Mouse (Mus musculus): ENCODE data around the gene Themis3. TPM values are rescaled to one million over a fixed set of nuclear protein-coding genes. Genes with fewer than 3 reads are reported as not detected.
A peak's percentile ranks its signal among the peaks of the same experiment; 100 is the strongest.
"Not testable (repeated sequence)": the region's sequence is repeated elsewhere in the genome, so short reads cannot be mapped to it uniquely, and the experiment has no call there.

Themis3 gene
- total RNA-seq, 2 experiments from 2014 or later = not detected

DNA sequence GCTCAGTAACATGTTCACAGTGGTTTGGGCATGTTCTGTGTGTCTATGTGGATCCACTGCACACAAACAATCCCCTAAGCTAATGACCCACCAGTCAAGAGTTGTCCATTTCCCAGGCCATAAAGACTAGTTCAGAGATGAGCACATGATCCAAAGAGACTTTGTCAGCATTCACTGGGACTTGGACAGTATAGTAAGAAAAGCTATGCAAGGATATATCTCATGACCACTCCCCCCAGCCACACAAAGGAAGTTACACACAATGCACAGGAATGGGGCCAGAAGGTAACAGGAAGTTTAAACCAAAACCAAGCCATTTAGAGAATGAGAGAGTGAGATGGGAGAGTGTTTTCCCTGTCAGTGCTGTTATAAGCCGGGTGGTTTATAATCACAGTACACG is 33.0 kb downstream of the Themis3 start:
- no peak for ATAC-seq (ENCODE audit: poor library complexity, severe bottlenecking)

DNA sequence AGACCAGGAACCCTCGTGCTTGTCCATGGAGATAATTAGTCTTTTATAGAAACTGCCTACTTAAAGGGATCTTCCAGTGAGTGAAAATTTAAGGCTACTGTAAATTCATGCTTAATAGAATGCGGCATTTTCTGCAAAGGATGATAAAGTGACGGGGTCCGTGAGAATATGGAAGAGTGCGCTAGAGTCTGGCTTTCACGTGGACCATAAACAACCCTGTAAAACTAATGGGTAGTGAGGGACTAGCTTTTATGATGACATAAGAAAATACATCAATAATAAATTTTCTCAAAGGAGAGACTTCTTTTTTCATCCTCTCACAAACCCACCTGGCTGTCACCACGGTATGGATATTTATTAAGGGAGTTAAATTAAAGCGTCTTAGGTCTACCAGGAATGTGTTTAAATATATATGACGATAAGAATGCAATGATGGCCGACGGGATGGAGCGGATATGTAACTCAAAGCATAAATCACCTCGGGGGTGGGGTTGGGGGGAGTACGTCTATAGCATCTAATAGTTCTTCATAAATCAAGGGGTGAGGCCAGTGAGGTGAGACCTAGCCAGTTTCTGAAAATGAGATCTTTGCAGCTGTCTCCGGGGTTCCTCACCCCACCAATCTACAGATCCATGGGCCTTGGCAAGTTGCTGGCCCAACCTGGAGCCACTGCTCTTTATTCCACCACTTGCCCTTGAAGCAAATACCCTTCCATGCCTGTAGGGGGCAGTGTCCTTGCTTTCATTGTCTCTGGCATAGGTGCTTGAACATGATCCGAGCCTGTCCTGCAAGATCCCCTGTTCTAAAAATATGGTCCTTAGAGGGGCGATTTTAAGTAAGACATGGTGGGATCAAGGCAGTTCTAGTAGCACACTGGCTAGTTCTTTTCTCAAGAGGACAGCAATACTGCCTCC is 35.8 kb downstream of the Themis3 start:
- ATAC-seq (ENCODE audit: poor library complexity, severe bottlenecking) = no peak

DNA sequence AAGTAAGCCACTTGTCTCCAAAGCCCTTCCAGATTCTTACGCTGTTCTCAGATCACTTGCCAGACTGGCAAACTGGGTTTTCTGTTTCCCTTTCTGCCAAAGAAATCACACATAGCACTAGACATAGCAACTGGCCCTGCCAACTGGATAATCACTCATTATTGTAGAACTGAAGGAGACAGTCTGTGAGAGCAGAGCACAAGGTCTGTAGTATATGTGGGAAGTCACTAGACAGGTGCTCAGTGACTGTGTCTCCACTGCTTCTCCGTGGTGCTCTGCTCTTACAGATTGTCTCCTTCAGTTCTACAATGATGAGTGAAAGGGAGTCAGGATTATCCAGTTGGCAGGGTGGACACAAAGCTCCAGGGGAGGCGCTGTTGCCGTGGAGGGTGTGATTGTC is 41.7 kb downstream of the Themis3 start:
- ATAC-seq (ENCODE audit: poor library complexity, severe bottlenecking) = no peak

DNA sequence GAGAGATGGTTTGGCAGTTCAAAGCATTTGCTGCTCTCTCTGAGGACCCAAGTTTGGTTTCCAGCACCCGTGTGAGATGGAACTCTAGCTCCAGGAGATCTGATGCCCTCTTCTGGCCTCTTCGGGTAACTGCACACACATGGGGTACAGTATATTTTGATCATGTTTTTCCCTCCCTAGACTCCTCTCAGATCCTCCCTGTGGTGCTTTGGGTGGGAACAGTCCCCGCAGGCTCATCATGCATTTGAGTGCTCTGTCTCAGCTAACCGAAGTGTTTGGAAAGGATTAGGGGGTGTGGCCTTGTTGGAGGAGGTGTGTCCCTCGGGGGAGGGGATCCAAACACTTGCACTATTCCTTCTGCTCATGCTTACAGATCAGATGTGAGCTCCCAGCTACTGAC is 43.9 kb downstream of the Themis3 start:
- ATAC-seq (ENCODE audit: poor library complexity, severe bottlenecking) = no peak

DNA sequence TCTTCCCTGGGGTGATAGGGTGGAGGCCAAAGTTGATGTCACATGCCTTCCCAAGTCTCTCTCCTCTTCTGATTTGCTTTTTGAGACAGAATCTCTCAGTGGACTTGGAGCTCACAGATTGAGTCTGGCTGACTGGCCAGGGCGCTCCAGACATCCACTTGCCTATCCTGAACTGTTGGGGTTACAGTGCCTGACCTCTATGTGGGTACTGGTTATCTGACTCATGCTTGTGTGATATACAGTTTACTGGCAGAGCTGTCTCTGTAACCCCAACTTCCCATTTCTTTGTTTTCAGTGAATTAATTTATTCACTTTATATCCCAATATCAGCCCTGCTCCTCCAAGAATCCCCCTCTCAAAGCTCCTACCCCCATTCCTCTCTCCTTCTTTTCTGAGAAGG is 62.1 kb downstream of the Themis3 start:
- ATAC-seq (ENCODE audit: poor library complexity, severe bottlenecking) = no peak

DNA sequence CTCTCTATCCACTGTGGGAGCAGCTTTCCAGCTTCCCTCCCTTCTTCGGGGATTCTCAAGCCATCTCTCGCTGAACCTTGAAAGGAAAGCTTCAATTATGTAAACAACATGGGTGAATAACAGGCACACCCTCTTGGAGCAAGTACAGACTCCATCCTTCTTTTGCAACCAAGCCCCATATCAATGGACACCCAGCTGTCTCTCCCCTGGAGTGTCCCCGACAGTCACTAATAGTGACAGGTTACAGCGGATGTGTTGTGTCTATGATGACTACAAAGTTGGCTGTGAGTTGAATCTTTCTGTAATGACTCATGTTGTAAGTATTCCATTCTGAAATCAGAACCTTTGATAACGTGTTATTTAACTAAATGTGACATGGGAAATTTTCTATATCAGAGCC is 71.0 kb downstream of the Themis3 start:
- no peak for ATAC-seq (ENCODE audit: poor library complexity, severe bottlenecking)

DNA sequence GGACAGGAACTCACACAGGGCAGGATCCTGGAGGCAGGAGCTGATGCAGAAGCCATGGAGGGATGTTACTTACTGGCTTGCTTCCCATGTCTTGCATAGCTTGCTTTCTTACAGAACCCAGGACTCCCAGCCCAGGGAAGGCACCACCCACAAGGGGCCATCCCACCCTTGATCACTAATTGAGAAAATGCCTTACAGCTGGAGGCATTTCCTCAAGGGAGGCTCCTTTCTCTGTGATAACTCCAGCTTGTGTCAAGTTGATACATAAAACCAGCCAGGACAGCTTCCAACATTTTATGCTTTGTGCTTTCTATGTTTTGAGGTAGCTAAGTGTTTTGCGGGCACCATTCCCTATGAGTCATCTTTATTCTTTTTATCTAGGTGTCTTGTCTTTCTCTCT is 71.8 kb downstream of the Themis3 start:
- not testable (repeated sequence) for ATAC-seq (ENCODE audit: poor library complexity, severe bottlenecking)

DNA sequence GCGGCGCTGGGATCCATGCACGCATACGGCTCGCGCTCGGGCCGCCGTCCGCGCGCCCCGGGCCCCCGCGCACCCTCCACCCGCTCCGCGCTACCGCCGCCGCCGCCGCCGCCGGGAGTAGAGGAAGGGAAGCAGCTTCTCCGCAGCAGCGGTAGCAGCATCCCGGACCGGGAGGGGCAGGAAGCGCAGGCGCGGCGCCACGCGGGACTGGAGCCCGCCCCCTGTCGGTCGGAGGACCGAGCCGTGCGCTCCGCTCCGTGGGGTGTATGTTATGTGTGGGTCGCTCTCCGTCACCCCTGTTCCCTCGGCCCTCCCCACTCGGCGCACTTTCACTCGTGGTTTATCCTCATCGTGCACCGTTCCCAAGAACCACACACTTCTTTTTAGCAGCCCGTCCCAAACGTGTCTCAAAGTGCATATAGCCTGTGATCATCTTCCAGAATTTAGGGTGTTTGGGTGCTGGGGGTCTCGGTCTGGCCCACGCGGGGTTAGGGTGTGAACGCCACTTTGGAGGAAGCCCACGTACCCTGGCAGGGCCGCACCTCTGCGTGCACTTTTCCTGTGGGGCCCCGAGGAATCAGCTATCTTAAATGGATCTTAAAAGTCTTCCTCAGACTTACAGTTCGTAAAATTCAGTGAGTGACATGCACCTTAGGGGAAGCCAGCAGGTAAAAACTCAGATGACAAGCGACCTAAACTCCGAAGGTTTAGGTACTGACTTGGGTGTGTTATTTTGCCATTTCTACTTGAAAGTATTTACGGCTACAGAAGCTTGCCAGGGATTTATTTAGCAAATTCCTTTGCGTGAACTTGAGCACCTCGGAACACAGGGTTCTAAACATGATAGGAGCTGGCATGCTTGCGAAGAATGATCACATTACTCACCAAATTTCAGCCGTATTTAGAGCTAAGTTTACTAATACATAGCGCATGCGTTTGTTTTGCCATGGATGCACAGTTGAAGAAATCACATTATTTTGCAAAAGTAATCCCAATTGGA is 74.6 kb downstream of the Themis3 start, which contains the start of gene Rab12:
Rab12 (minus strand) TSS at position 176 of the 1,000 bp plus-strand sequence.
- ATAC-seq (ENCODE audit: poor library complexity, severe bottlenecking) = peak; percentile 99

DNA sequence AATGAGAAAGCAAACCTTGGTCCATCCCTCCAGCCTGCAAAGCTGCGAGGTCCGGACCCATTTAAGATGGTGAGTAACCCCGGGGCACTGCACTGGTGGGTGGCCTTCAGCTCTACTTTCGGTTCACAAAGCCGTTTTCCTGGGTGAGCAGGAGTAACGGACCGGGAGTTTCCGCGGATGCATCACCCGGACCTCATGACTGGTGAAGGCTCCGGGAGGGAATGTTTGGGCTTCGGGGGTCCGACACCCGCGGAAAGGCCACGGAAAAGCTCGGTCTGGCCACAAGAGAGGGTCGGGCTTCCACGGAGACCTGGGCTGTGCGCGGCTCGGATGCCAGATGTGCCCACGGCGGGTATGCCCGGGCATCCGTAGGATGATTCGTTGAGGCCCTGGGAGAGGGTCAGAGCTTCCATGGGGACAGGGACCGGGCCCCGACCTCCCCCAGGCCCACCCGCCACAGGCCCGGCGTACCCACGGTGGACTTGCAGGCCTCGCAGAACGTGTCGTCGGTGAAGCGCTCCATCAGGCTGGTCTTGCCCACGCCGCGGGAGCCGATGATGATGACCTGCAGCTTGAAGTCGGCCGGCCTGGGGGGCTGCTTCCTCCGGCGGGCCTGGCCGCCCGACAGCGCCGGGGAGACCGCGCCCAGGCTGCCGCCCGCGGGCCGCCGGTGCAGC is 75.4 kb downstream of the Themis3 start:
- peak; percentile 36 for ATAC-seq (ENCODE audit: poor library complexity, severe bottlenecking)

DNA sequence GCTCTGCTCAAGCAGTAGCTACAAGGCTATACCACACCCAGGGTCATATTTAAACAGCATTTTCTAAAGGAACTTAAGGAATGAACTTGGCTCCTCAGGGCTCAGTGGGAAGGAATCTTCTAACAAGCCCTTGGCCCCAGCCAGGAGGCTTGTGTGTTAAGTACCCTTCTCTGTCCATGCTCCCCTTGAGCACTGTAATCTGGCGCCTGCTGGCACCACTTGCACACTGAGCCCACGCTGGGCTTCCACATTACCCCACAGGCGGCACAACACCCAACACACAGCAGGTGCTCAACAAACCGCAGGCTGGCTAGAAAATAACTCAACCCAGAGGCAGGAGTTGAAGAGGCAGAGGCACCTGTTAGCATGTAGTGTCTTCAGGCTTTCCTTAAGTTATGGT is 77.5 kb downstream of the Themis3 start:
- no peak for ATAC-seq (ENCODE audit: poor library complexity, severe bottlenecking)

DNA sequence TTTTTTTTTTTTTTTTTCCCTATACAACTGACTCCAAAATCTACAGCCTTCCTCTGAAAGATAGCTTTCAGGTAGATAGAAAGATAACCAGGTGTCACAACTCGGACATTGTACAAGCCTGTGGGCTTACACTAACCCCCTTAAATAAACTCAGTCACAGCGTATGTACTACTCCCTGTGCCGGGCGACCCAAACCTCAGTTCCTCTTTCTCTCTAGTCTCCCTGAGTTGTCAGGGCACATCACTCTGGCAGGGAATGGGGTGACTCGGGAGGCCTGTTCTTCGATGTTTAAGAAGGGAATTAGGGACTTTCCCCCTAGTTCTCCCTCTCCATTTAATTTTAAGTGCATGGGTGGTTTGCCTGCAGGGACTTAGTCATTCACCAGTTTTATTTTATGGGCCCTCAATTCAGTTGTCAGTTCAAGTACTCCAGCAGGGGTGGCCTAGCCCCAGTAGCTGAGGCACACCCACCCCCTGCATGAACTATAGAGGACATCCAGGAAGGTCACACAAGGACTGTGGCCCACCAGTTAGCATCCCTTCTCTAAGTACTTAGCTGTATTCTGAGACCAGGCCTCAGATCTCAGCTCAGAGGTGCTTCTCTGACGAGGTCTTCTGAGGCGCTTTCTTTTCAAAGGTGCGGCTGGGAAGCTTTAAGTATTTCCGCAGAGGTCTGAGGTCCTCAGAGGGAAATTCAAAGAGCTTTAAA is 80.0 kb downstream of the Themis3 start:
- peak; percentile 35; the same call in 1 of the 2 replicates for ATAC-seq (ENCODE audit: poor library complexity, severe bottlenecking)

DNA sequence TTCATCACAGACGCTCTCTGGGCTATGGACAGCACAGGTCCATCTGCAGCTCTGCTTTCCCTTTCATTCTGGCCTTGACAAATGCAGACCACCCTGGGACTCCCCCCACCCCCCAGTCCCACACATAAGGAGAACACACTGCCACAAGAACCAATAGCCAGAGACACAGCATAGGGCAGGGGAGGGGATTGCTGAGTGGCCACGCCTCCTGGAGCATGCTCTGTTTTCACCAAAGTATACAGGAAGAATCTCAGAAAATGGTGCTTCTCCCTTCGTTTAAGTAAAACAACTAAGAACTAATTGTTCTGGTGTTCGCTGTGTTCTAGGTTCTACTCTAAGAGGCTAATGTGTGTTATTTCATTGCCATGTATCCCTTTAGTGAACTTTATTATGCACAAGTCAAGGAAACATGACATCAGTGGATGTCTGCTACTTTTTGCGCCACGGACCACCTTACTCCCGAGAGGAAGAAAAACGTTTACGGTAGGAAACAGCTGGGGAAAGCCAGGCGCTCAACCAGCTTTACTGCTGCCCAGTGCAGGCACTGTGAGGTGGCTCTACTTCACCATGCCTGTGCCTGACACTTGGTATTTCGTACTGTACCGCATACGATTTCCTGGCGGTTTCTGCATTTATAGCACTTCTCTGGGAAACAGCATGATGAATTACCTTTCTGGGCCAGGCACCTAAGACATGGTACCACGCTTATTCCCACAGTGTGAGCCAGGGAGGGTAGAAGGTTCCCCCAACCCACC is 82.0 kb downstream of the Themis3 start:
- peak; percentile 28; the same call in 1 of the 2 replicates for ATAC-seq (ENCODE audit: poor library complexity, severe bottlenecking)

DNA sequence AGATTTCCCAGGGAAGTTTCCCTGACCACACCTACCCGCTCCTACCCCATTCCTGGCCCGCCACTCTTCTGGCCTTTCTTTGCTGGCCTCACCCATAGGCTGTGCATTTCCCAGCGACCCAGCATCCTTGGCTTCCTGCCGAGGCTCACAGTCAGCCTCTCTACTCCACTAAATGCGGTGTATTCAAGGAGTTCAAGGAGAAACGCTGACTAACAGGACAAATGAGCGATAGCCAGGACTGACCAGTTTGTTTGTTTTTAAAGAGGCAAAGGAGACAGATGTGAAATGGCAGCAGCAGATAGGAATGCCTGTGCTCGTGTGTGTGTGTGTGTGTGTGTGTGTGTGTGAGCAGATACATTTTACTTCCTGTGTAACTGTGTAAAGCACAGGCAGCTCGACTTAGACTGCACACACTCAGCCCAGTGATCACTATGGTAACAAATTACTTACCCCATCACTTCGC is 84.2 kb downstream of the Themis3 start:
- no peak for ATAC-seq (ENCODE audit: poor library complexity, severe bottlenecking)

DNA sequence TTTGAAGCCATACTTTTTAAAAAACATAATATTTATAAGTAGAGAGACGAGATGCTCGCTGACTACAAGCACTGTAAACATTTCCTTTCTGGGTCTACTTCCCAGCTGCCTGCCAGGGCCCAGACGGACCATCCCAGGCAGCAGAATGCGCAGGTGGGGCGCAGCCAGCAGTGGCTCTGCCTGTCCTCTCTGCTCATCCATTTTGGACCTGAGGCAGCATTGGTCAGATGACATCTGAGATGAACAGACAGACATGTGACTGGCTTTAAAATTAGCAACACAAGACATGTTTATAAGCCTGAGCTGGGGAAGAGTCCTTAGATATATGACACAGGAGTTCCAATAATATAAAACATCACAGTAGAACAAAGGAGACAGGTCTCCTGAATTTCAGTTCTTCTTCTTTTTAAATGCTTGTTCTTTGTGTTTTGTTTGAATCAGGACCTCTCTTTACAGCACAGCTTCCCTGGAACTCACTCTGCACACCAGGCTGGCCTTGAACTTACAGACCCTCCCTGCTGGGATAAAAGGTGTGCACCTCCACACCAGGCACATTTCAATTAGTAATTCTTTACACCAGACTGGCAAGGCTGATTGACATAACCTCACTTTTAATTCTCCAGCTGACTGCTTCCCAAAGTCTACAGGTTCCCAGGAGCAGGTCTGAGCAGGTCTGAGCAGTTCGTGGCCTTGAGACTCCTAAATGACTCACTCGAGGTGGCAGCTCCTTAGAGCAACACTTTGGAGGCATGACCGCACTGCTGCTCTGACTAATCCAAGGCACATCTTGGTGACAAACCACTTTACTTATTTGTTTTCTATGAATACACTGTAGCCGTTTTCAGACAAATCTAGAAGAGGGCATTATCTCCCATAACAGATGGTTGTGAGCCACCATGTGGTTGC is 87.1 kb downstream of the Themis3 start:
- ATAC-seq (ENCODE audit: poor library complexity, severe bottlenecking) = no peak

DNA sequence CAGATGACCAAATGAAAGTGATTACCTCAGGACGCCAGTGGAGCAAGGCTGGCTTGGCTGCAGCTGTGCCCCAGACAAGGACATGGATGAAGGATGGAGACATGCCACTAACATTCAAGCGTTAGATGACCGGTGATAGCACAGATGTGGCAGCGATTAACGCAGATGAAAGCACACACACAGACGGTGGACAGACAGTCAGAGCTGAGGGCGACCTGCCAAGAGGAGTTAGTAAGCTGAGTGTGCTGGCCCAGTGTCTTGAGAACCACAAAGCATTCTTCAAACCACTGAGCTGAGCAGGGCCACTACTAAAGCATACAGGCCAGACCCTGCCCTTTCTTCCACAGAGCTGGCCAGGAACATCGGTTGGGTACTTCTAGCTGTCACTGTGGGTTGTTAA is 89.5 kb downstream of the Themis3 start:
- no peak for ATAC-seq (ENCODE audit: poor library complexity, severe bottlenecking)

Data from megakaryocyte, adult 5-6 weeks (primary cell).